Mouse (Mus musculus): ENCODE measurements around the gene Krt33a.

The Krt33a gene

GRCm38 (mm10) chr11:100016112-100016511 lies at the start of gene Krt33a:
Gene Krt33a (minus strand): TSS chr11:100016212.
- no peak for DNase-seq

- no peak for DNase-seq
Observed at GRCm38 (mm10) chr11:100058875-100059274, 42.9 kb upstream of the Krt33a start.

GRCm38 (mm10) chr11:100055686-100056655 lies 40.0 kb upstream of the Krt33a start:
- DNase-seq = no peak

- no peak for DNase-seq
Observed at GRCm38 (mm10) chr11:100050451-100050850, 34.4 kb upstream of the Krt33a start, which contains the start of gene Krt31. Gene Krt31 (minus strand): TSS chr11:100050551.

- DNase-seq = no peak
Observed at GRCm38 (mm10) chr11:100047193-100047592, 31.2 kb upstream of the Krt33a start.

- DNase-seq = no peak
Observed at GRCm38 (mm10) chr11:100046303-100046866, 30.4 kb upstream of the Krt33a start.

GRCm38 (mm10) chr11:100041454-100041853 lies 25.4 kb upstream of the Krt33a start, which contains the start of gene Krt34:
Gene Krt34 (minus strand): TSS chr11:100041554.
- no peak for DNase-seq

GRCm38 (mm10) chr11:100029768-100030167 lies 13.8 kb upstream of the Krt33a start, which contains the start of gene Krt33b:
Gene Krt33b (minus strand): TSS chr11:100029868.
- no peak for DNase-seq

GRCm38 (mm10) chr11:100021438-100021837 lies 5.4 kb upstream of the Krt33a start:
- DNase-seq = no peak

- DNase-seq = no peak
Observed at GRCm38 (mm10) chr11:100019466-100019865, 3.5 kb upstream of the Krt33a start.

- no peak for DNase-seq
Observed at GRCm38 (mm10) chr11:100013691-100014171, 2.3 kb downstream of the Krt33a start.

- no peak for DNase-seq
Observed at GRCm38 (mm10) chr11:100010682-100011081, 5.3 kb downstream of the Krt33a start.

- DNase-seq = no peak
Observed at GRCm38 (mm10) chr11:100008336-100008735, 7.7 kb downstream of the Krt33a start.

GRCm38 (mm10) chr11:100006624-100007023 lies 9.4 kb downstream of the Krt33a start:
- DNase-seq = no peak

- DNase-seq = no peak
Observed at GRCm38 (mm10) chr11:100005905-100006304, 10.1 kb downstream of the Krt33a start.

GRCm38 (mm10) chr11:100004846-100005245 lies 11.2 kb downstream of the Krt33a start:
- DNase-seq = no peak

GRCm38 (mm10) chr11:99999091-99999490 lies 16.9 kb downstream of the Krt33a start:
- DNase-seq = no peak

- DNase-seq = no peak
Observed at GRCm38 (mm10) chr11:99994384-99994661, 21.7 kb downstream of the Krt33a start.

GRCm38 (mm10) chr11:99993620-99994383 lies 22.2 kb downstream of the Krt33a start, which contains the start of gene Krtap17-1:
Gene Krtap17-1 (minus strand): TSS chr11:99993994.
- DNase-seq = no peak

- DNase-seq = no peak
Observed at GRCm38 (mm10) chr11:99990571-99990970, 25.4 kb downstream of the Krt33a start.

- no peak for DNase-seq
Observed at GRCm38 (mm10) chr11:99989881-99990405, 26.1 kb downstream of the Krt33a start.

- no peak for DNase-seq
Observed at GRCm38 (mm10) chr11:99988530-99988929, 27.5 kb downstream of the Krt33a start.

GRCm38 (mm10) chr11:99986180-99986647 lies 29.8 kb downstream of the Krt33a start, which contains the start of gene Krtap16-1:
Gene Krtap16-1 (minus strand): TSS chr11:99986597.
- no peak for DNase-seq

Data from cerebellum, adult 11-12 months (tissue).